Mouse (Mus musculus): Measurements from ENCODE around the gene Dnajc28. TPM values are rescaled to one million over a fixed set of nuclear protein-coding genes. Genes with fewer than 3 reads are reported as not detected.
"Not testable (repeated sequence)": the region's sequence is repeated elsewhere in the genome, so short reads cannot be mapped to it uniquely, and the experiment has no call there.

Dnajc28 gene
- polyA plus RNA-seq, 1 experiment from 2014 or later, result 4.0 TPM

DNA sequence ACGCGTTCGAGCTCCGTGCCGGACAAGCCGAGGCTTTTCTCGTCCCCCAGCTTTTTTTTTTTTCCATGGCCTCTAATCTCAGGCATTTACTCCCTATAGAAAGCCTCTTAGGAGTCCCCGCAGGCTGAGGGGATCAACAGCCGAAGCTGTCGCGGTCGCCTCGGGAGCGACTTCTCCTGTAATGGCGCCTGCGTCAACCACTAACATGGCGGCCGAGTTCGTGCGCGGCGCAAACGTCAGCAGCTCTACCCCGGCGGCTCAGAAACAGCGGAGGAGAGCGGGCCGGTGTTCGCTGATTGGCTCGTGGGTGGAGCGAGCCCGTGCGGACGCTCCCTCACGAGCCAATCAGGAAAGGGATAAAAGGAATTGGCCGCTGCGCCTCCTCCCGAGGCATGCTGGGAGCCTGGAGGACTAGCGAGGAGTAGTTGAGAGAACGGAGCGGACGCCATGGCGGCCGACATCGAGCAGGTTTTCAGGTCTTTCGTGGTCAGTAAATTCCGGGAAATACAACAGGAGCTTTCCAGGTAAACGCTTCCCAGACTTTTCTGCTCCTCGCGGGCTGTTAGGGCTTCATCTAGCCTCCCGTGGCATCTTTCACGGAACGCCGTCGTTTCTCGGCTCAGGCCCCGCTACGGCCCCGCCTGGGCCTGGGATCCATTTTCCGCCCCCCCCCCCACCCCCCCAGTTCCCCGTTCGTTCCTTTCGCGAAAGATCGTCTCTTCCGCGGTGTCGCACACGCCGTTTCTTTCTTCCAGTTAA lies 28.8 kb upstream of the Dnajc28 start, which contains the start of gene Son:
Gene Son (plus strand): TSS at position 46 of the 759 bp plus-strand sequence.
- no peaks in the 10 kb centered on the region for H3K27me3 ChIP-seq (ENCODE audit: low read depth, poor library complexity, severe bottlenecking)
- H3K4me3 ChIP-seq, result peak within 1 kb of the TSS; percentile 86
- peak within 1 kb of the TSS; percentile 99 for H3K27ac ChIP-seq (replicated peaks)
- H3K36me3 ChIP-seq, result peaks cover 34% of the 10 kb centered on the region
- under 1% methylated on average over 69 of the region's 70 CpGs for WGBS
- H3K4me1 ChIP-seq, result peaks cover 23% of the 10 kb centered on the region
- DNase-seq (ENCODE audit: low spot score), result peak; percentile 97
- no peaks in the 10 kb centered on the region for H3K9me3 ChIP-seq (replicated peaks)

DNA sequence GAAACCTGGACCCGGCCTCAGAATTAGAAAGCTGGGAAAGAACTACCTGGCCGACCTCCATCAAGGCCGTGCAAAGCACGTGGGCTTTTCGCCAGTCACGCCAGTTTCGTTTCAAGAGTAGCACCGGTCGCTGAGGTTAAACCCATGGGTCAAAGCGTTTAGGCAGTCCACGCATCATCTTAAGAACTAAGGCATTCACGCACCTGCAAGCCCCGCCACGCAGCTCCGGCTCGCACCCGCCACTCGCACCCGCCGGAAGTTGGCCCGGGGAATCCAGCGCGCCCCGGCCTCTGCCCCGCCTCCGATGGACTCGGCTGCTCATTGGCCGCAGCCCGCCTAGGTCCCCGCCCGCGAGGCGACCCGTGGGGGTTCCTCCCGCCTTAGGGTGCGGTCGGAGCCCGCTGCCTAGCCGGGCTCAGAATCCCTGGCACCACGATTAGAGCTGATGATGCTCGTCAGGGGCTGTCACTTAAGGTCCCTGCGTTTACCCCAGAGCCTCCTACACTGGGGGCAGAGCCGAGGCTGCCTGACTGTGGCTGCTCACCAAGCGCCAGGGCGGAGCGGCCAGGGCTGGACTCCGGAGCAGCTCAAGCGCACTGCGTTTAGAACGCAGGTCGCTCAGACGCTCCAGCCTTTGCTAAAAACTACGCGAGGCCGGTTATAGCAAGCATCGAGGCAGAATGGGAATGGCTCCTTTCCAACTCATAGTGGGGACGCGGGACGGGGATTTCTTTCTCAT lies 28.0 kb upstream of the Dnajc28 start, which contains the start of gene Gart:
Gene Gart (minus strand): TSS at position 272 of the 739 bp plus-strand sequence.
- Histone ChIP-seq H3K27me3 (ENCODE audit: low read depth, poor library complexity, severe bottlenecking) (no peaks in the 10 kb centered on the region), H3K36me3 (peaks cover 34% of the 10 kb centered on the region), H3K27ac (replicated peaks) (peak within 1 kb of the TSS; percentile 99), H3K4me3 (peak within 1 kb of the TSS; percentile 86), H3K9me3 (replicated peaks) (no peaks in the 10 kb centered on the region), H3K4me1 (peaks cover 23% of the 10 kb centered on the region)
- peak; percentile 92 for DNase-seq (ENCODE audit: low spot score)
- under 1% methylated on average over 59 of the region's 59 CpGs for WGBS

DNA sequence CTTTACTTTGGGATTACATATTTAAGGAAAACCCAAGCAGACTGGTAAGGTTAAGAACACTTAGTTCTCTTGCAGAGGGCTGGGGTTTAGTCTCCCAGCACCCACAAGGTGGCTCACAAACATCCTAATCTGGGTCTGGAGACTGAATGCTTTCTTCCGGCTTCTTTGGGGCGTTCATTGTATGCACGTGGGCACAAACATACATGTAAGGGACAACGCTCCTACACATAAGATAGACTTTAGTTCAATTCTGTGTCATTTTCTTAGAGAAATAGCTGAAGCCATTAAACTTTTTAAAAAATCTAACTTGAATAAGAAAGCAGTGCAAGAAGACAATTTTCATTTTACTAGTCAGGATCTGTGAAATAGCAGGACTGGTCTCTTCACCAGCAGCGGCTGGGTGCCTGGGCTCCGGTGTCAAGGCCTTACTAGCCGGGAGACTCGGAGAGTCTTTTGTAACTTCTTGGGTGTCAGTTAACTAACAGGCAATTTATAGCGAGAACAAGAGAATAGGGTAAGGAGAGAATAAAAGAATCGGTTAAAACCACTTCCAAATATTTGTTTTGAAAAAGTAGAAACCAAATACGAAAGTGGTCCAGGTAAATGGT lies 27.3 kb upstream of the Dnajc28 start:
- Histone ChIP-seq H3K27me3 (ENCODE audit: low read depth, poor library complexity, severe bottlenecking) (no peaks in the 10 kb centered on the region), H3K36me3 (peaks cover 34% of the 10 kb centered on the region), H3K27ac (replicated peaks) (peak overlapping the region; percentile 99), H3K4me1 (peaks cover 23% of the 10 kb centered on the region), H3K4me3 (peak overlapping the region; percentile 86), H3K9me3 (replicated peaks) (no peaks in the 10 kb centered on the region)
- WGBS, result 2% methylated on average over 11 of the region's 11 CpGs
- DNase-seq (ENCODE audit: low spot score), result no peak

DNA sequence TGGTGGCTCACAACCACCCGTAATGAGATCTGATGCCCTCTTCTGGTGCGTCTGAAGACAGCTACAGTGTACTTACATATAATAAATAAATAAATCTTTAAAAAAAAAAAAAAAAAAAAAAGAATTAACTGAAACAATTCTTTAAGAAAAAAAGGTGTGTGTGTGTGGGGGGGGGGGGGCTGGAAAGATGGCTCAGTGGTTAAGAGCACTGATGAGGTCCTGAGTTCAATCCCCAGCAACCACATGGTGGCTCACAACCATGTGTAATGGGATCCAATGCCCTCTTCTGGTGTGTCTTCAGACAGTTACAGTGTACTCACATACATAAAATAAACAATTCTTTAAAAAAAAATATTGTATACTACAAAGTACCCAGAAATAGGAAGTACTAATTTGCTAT lies 26.6 kb upstream of the Dnajc28 start:
- not testable (repeated sequence) for H3K9me3 ChIP-seq (replicated peaks); H3K27ac ChIP-seq (replicated peaks); H3K27me3 ChIP-seq (ENCODE audit: low read depth, poor library complexity, severe bottlenecking); DNase-seq (ENCODE audit: low spot score)
- peaks cover 34% of the 10 kb centered on the region for H3K36me3 ChIP-seq
- H3K4me3 ChIP-seq, result peak overlapping the region; percentile 86
- peaks cover 23% of the 10 kb centered on the region for H3K4me1 ChIP-seq
- 100% methylated on average over 1 of the region's 2 CpGs for WGBS

DNA sequence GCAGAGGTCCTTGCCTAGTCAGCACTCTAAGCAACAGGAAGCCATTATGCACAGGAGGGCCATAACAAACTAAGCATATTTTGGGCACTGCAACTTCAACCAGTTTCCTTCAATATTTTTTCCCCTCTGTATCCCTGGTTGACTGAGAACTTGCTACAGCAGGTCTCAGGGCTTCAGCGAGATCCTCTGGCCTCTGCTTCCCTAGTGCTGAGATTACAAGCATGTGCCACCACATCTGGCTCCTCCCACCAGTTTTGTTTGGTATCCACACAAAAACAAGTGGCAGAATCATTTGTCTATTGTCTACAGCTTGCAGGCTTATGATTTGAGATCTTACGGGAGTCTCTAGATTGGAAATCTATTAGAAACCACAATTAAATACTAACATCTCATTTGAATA lies 26.1 kb upstream of the Dnajc28 start:
- Histone ChIP-seq H3K4me1 (peaks cover 20% of the 10 kb centered on the region), H3K36me3 (peaks cover 36% of the 10 kb centered on the region), H3K4me3 (no peak overlapping the region), H3K9me3 (replicated peaks) (no peaks in the 10 kb centered on the region), H3K27me3 (ENCODE audit: low read depth, poor library complexity, severe bottlenecking) (no peaks in the 10 kb centered on the region), H3K27ac (replicated peaks) (no peak overlapping the region)
- no peak for DNase-seq (ENCODE audit: low spot score)
- 91% methylated on average over 2 of the region's 2 CpGs for WGBS

DNA sequence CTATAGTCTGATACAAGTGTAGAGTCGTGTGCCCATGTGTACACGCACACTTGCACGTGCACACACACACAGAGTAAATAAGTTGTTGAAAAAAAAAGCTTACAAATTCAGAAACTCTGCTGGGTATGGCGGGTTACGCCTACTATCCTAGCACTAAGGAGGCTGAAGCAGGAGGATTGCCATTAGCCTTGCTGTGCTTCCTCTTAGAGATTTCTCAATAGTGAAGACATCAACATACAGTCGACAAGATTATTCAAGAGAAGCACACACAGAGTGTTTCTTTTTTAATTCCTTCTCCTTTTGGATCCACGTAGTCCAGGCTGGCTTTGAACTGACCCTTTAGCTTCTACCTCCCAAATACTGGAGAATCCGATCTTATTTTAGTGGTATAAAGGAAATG lies 21.3 kb upstream of the Dnajc28 start:
- H3K36me3 ChIP-seq, result peaks cover 83% of the 10 kb centered on the region
- no peak for DNase-seq (ENCODE audit: low spot score)
- no peaks in the 10 kb centered on the region for H3K27me3 ChIP-seq (ENCODE audit: low read depth, poor library complexity, severe bottlenecking)
- no peak overlapping the region for H3K27ac ChIP-seq (replicated peaks)
- WGBS, result 96% methylated on average over 8 of the region's 8 CpGs
- no peaks in the 10 kb centered on the region for H3K9me3 ChIP-seq (replicated peaks)
- H3K4me3 ChIP-seq, result no peak overlapping the region
- peaks cover 4% of the 10 kb centered on the region; the same call in 1 of the 2 replicates for H3K4me1 ChIP-seq

DNA sequence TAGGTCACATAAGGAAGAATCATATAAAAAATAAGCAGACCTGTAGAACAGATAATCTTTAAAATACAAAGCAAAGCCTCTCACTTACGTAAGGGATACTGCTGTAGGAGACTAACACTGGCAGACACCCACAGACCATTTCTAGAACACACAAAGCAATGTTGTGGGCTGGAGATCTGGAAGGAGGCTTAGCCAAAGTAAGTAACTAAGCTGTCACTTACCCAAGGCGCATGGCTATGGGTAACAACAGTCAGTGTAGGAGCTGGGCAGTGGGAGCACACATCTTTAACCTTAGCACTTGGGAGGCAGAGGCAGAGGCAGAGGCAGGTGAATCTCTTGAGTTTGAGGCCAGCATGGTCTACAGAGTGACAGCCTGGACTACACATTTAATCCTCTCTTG lies 20.8 kb upstream of the Dnajc28 start:
- Histone ChIP-seq H3K4me3 (no peak overlapping the region), H3K36me3 (peaks cover 88% of the 10 kb centered on the region), H3K4me1 (no peaks in the 10 kb centered on the region), H3K9me3 (replicated peaks) (no peaks in the 10 kb centered on the region), H3K27me3 (ENCODE audit: low read depth, poor library complexity, severe bottlenecking) (no peaks in the 10 kb centered on the region), H3K27ac (replicated peaks) (no peak overlapping the region)
- no peak for DNase-seq (ENCODE audit: low spot score)
- 90% methylated on average over 2 of the region's 2 CpGs for WGBS

DNA sequence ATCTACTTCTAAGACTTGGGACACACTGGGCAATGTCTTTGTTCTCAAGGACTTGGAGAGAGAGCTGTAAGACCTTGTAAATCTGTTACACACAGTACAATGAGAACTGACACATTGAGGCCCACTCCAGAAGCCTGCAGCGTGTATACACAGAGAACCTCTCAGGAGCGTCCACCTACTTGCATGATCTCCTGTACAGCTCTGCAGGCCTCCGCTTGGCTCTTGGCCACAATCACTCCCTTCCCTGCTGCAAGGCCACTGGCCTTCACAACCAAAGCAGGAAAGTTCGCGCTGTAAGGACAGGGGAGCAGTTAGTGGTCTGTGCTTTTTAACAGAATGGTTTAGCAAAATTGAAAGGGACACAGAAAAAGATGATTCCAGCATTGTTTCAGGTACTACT lies 20.3 kb upstream of the Dnajc28 start:
- 97% methylated on average over 5 of the region's 5 CpGs for WGBS
- H3K4me3 ChIP-seq, result no peak overlapping the region
- no peaks in the 10 kb centered on the region for H3K4me1 ChIP-seq
- DNase-seq (ENCODE audit: low spot score), result no peak
- H3K9me3 ChIP-seq (replicated peaks), result no peaks in the 10 kb centered on the region
- H3K27me3 ChIP-seq (ENCODE audit: low read depth, poor library complexity, severe bottlenecking), result no peaks in the 10 kb centered on the region
- no peak overlapping the region for H3K27ac ChIP-seq (replicated peaks)
- H3K36me3 ChIP-seq, result peaks cover 93% of the 10 kb centered on the region

DNA sequence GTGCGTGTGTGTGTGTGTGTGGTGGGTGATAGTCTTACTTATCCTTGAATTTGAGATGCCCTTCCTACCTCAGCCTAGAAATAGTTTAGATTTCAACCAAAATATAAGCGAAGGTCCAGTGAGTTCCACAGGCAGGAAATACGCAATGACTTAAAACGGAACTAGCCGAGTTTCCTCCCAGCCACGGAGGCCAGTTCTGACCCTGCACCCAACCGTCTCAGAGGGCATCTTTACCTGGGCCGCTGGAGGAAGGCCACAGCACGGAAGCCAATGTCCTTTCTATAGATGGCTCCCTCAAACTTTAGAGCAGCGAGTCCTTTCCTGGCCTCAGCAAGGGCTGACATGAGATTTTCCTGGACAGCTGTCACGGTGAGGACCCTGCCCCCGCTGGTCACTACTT lies 14.8 kb upstream of the Dnajc28 start:
- Histone ChIP-seq H3K36me3 (peaks cover 98% of the 10 kb centered on the region), H3K27ac (replicated peaks) (no peak overlapping the region), H3K27me3 (ENCODE audit: low read depth, poor library complexity, severe bottlenecking) (no peaks in the 10 kb centered on the region), H3K4me1 (no peaks in the 10 kb centered on the region), H3K4me3 (no peak overlapping the region), H3K9me3 (replicated peaks) (no peaks in the 10 kb centered on the region)
- 92% methylated on average over 12 of the region's 12 CpGs for WGBS
- DNase-seq (ENCODE audit: low spot score), result no peak

DNA sequence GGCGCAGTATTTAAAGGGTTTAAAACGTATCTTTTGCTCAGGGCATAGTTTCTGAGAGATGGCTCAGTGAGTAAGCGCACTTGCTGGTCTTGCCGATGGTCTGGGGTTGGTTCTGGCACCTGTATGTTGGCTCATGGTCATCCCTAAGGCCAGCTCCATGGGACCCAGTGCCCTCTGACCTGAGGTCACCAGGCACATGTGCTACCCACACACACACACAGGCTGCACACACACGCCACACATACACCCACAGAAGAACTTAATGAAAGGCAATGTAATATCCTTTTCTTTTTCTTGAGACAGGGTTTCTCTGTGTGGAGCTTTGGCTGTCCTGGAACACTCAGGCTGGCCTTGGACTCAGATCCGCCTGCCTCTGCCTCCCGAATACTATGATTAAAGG lies 14.1 kb upstream of the Dnajc28 start:
- no peaks in the 10 kb centered on the region for H3K27me3 ChIP-seq (ENCODE audit: low read depth, poor library complexity, severe bottlenecking)
- H3K9me3 ChIP-seq (replicated peaks), result no peaks in the 10 kb centered on the region
- WGBS, result 93% methylated on average over 7 of the region's 7 CpGs
- no peak for DNase-seq (ENCODE audit: low spot score)
- H3K4me1 ChIP-seq, result no peaks in the 10 kb centered on the region
- H3K36me3 ChIP-seq, result peaks cover 98% of the 10 kb centered on the region
- H3K27ac ChIP-seq (replicated peaks), result no peak overlapping the region
- H3K4me3 ChIP-seq, result no peak overlapping the region

DNA sequence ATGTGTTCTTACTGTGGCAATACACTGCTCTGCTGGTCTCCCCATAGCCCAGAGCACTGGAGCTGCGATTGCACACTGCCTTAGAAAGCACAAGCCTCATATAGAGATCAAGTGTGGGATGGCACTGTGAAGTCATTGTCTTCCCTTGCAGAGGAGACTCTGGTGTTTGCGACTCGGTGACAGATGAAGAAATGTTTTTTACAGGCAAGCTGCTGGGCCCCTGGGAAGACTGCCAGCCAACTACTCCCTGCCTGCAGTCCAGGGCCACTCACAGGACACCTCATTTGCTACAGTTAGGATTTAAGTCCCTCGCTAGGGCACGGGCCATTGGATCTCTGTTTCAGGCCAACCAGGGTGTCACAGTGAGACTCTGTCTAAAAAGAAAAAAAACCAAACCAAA lies 13.6 kb upstream of the Dnajc28 start:
- H3K4me3 ChIP-seq, result no peak overlapping the region
- no peak for DNase-seq (ENCODE audit: low spot score)
- WGBS, result 95% methylated on average over 5 of the region's 5 CpGs
- peaks cover 98% of the 10 kb centered on the region for H3K36me3 ChIP-seq
- no peaks in the 10 kb centered on the region for H3K4me1 ChIP-seq
- no peak overlapping the region for H3K27ac ChIP-seq (replicated peaks)
- H3K9me3 ChIP-seq (replicated peaks), result no peaks in the 10 kb centered on the region
- no peaks in the 10 kb centered on the region for H3K27me3 ChIP-seq (ENCODE audit: low read depth, poor library complexity, severe bottlenecking)

DNA sequence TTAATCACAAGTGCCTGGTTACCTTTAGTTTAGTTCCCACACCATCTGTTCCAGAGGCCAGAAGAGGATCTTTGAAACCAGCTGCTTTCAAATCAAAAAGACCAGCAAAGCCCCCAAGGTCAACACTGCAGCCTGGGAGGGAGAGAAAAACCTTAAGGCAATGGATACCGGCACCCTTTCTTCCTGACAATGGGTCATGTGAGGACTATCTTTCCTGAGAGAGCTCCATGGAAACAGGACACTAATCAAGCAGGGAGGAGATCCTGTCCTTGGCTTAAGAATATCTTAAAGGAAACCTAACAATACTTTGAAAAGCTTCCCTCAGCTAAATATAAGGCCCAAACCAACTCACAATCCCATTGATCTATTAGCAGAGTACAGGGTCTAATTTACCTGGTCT lies 11.8 kb upstream of the Dnajc28 start:
- H3K36me3 ChIP-seq, result peaks cover 98% of the 10 kb centered on the region
- WGBS, result 76% methylated on average over 1 of the region's 1 CpGs

DNA sequence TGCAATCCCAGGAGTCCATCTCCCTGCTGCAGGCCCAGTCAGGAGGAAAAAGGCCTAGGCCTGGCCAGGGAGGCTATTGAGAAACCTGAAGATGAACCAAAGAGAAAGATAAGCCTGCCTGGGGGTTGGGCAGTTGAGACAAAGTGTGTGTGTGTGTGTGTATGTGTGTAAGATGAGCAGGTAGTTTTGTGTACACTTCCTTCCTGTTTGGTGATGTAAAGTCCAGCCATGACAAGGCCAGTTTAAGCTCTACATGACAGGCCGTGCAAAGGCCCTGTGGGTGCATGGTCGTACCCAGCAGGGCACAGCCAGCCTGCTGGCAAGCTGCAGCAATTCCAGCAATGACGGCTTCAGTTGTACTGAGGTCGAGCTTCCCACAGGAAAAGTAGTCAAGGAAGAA lies 10.9 kb upstream of the Dnajc28 start:
- H3K36me3 ChIP-seq, result peaks cover 98% of the 10 kb centered on the region
- WGBS, result 93% methylated on average over 4 of the region's 4 CpGs

More for the DNA sequence above, 11.8 kb upstream of the Dnajc28 start:
- Histone ChIP-seq H3K4me1 (no peaks in the 10 kb centered on the region), H3K27me3 (ENCODE audit: low read depth, poor library complexity, severe bottlenecking) (no peaks in the 10 kb centered on the region), H3K9me3 (replicated peaks) (no peaks in the 10 kb centered on the region), H3K27ac (replicated peaks) (no peak overlapping the region), H3K4me3 (no peak overlapping the region)
- DNase-seq (ENCODE audit: low spot score), result no peak

More for the DNA sequence above, 10.9 kb upstream of the Dnajc28 start:
- DNase-seq (ENCODE audit: low spot score), result no peak
- Histone ChIP-seq H3K27me3 (ENCODE audit: low read depth, poor library complexity, severe bottlenecking) (no peaks in the 10 kb centered on the region), H3K4me1 (no peaks in the 10 kb centered on the region), H3K9me3 (replicated peaks) (no peaks in the 10 kb centered on the region), H3K4me3 (no peak overlapping the region), H3K27ac (replicated peaks) (no peak overlapping the region)

All from midbrain, embryonic 10.5 days (tissue).